Mouse (Mus musculus) effector memory CD4-positive, alpha-beta T cell, adult 7 months (primary cell): ENCODE measurements around the gene Mtrr. TPM values are rescaled to one million over a fixed set of nuclear protein-coding genes. Genes with fewer than 3 reads are reported as not detected.

Source experiments
- polyA plus RNA-seq: library from polyadenylated mRNA; unstranded; fragments of 100-300 nt; shearing (Covaris generic); gene quantifications from one replicate; pipeline ENCODE4 v1.2.1, GENCODE M21; 2017

Gene Mtrr
- 24.5 TPM for polyA plus RNA-seq

DNA sequence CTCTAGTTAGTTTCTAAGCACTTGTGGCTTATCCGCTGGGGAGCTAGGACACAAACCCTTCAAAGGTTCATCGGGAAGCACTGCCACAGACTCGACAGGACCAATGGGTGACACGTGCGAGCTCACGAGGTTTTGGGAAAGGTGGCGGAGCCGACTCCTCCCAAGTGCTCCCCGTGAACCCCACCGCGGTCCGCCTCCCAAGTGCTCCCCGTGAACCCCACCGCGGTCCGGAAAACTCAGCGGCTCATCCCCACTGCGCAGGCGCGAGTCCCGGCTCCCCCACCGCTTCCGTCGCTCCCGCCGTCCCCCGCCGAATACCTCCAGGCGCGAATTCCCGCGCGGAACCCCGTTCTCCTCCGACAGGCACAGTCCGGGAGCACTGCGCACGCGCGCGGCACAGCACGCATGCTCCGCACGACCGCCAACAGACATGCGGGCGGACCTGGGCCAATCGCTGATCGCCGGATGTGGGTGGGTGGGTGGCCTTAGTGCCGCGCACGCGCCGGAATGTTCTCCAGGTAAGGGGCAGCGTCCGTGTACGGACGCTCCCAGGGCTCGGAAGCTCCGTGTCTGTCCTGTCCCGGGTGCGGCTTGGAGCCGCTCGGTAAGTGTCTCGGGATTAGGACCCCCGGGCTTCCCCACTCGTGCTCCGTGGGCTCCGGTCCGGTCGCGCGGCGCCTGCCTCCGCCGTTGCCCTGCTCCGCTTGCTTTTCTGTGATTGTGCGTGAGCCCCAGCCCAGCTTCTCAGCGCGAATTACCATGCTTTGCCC, at the start of gene Mtrr, which contains the start of gene Fastkd3:
TSS of gene Mtrr (minus strand) at position 403 of the 770 bp plus-strand sequence.
TSS of gene Fastkd3 (plus strand) at position 488 of the 770 bp plus-strand sequence.

DNA sequence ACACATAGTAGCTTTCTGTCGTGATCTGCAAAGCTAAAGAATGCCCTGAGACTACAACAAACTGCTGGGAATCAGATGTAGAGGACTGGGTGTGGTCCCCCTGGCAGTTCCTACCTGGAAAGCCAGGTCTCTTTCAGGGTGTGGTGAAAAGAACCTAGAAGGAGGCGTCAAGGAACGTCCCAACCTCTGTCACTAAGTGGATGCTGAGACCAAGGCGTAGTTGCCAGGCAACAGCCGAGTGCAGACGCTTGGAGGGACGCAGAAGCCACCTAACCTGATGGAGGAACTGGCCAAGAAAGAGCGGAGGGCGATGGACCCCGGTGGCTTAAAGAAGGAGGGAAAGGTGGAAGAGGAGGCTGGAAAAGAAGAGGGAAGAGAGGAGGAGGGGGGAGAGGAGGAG, 15.2 kb upstream of the Mtrr start, which contains the start of gene 1700001L19Rik:
TSS of gene 1700001L19Rik (plus strand) at position 223 of the 400 bp plus-strand sequence.

Other genes with a start within 250 kb of the Mtrr start
- 26.5 TPM for gene Fastkd3, start 85 bp upstream of the Mtrr start, polyA plus RNA-seq
- gene 1700001L19Rik, start 15.3 kb upstream of the Mtrr start, polyA plus RNA-seq = not detected